Mouse (Mus musculus): ENCODE measurements around the gene Txndc11. TPM values are rescaled to one million over a fixed set of nuclear protein-coding genes. Genes with fewer than 3 reads are reported as not detected.

Txndc11 gene
- polyA plus RNA-seq, 2 experiments = 8.9 to 13.4 TPM

GRCm38 (mm10) chr16:11078216-11078869 lies 56.1 kb downstream of the Txndc11 start:
- no peaks in the 10 kb centered on the region for H3K9me3 ChIP-seq (ENCODE audit: control insufficient read depth, low read length)
- H3K9ac ChIP-seq (replicated peaks) = no peak overlapping the region
- no peak overlapping the region for H3K4me2 ChIP-seq (ENCODE audit: low read depth)
- TF ChIP-seq EP300 (IDR thresholded peaks at IDR 0.05; ENCODE audit: low read depth) (no peak), CTCF (IDR thresholded peaks at IDR 0.05; ENCODE audit: low read depth) (no peak)
- H3K27me3 ChIP-seq (ENCODE audit: control insufficient read depth, insufficient read depth, low read length) = no peaks in the 10 kb centered on the region
- H3K4me3 ChIP-seq (ENCODE audit: insufficient read depth in 1 of 2, low read depth in 2 of 2, low read length in 2 of 2) = no peak overlapping the region
- WGBS (ENCODE audit: insufficient replicate concordance) = 12% methylated on average over 3 of the region's 3 CpGs
- peaks cover 0 to 3% of the 10 kb centered on the region in 2 experiments; a peak in 1 of 4 replicates for H3K4me1 ChIP-seq (replicated peaks; ENCODE audit: control insufficient read depth in 2 of 2, insufficient read depth in 2 of 2, low read length in 1 of 2)
- H3K27ac ChIP-seq = no peak overlapping the region
- H3K36me3 ChIP-seq (replicated peaks; ENCODE audit: control insufficient read depth, insufficient read depth, low read depth) = peaks cover 28% of the 10 kb centered on the region
- ATAC-seq (ENCODE audit: insufficient read depth) = no peak
- no peak for DNase-seq (ENCODE audit: low read depth in 3 of 3, low spot score in 3 of 3)

- WGBS (ENCODE audit: insufficient replicate concordance) = 83% methylated on average over 9 of the region's 9 CpGs
- H3K4me3 ChIP-seq (ENCODE audit: insufficient read depth in 1 of 2, low read depth in 2 of 2, low read length in 2 of 2) = no peak overlapping the region
- H3K27ac ChIP-seq = no peak overlapping the region
- no peak for ATAC-seq (ENCODE audit: insufficient read depth)
- no peak overlapping the region for H3K4me2 ChIP-seq (ENCODE audit: low read depth)
- H3K4me1 ChIP-seq (replicated peaks; ENCODE audit: control insufficient read depth in 2 of 2, insufficient read depth in 2 of 2, low read length in 1 of 2) = peaks cover 0 to 3% of the 10 kb centered on the region in 2 experiments; a peak in 1 of 4 replicates
- no peak for DNase-seq (ENCODE audit: low read depth in 3 of 3, low spot score in 3 of 3)
- no peaks in the 10 kb centered on the region for H3K9me3 ChIP-seq (ENCODE audit: control insufficient read depth, low read length)
- peaks cover 25% of the 10 kb centered on the region for H3K36me3 ChIP-seq (replicated peaks; ENCODE audit: control insufficient read depth, insufficient read depth, low read depth)
- H3K9ac ChIP-seq (replicated peaks) = no peak overlapping the region
- no peak for TF ChIP-seq EP300 (IDR thresholded peaks at IDR 0.05; ENCODE audit: low read depth)
- no peak for TF ChIP-seq CTCF (IDR thresholded peaks at IDR 0.05; ENCODE audit: low read depth)
- no peaks in the 10 kb centered on the region for H3K27me3 ChIP-seq (ENCODE audit: control insufficient read depth, insufficient read depth, low read length)
Observed at GRCm38 (mm10) chr16:11077601-11078201, 56.7 kb downstream of the Txndc11 start.

DNA sequence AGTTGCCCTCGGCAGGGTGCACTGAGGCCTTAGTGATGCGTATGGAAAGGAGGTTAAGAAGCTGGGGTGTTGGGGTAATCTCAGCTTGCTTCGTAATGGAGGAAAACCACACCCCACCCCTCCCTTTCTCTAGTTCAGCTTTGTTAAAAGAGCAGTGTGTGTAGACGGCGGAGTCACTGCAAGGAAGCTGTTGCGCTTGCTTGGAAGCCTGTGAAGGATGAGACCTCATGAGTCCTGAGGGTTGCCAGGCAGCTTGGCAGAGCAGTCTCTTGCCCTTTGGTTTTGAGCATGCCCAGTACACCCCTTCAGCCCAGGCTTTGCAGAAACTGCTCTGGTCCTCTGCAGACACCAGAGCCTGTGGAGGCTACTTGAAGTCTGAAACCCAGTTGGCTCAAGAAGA lies 61.4 kb downstream of the Txndc11 start:
- H3K27ac ChIP-seq = no peak overlapping the region
- WGBS (ENCODE audit: insufficient replicate concordance) = 62% methylated on average over 6 of the region's 6 CpGs
- H3K4me1 ChIP-seq (replicated peaks; ENCODE audit: control insufficient read depth in 2 of 2, insufficient read depth in 2 of 2, low read length in 1 of 2) = peaks cover 0 to 6% of the 10 kb centered on the region in 2 experiments; a peak in 2 of 4 replicates
- H3K4me2 ChIP-seq (ENCODE audit: low read depth) = no peak overlapping the region
- no peaks in the 10 kb centered on the region for H3K27me3 ChIP-seq (ENCODE audit: control insufficient read depth, insufficient read depth, low read length)
- ATAC-seq (ENCODE audit: insufficient read depth) (no peak), DNase-seq (ENCODE audit: low read depth in 3 of 3, low spot score in 3 of 3) (no peak)
- H3K4me3 ChIP-seq (ENCODE audit: insufficient read depth in 1 of 2, low read depth in 2 of 2, low read length in 2 of 2) = no peak overlapping the region
- H3K9ac ChIP-seq (replicated peaks) = no peak overlapping the region
- peaks cover 15% of the 10 kb centered on the region for H3K36me3 ChIP-seq (replicated peaks; ENCODE audit: control insufficient read depth, insufficient read depth, low read depth)
- no peak for TF ChIP-seq EP300 (IDR thresholded peaks at IDR 0.05; ENCODE audit: low read depth)
- TF ChIP-seq CTCF (IDR thresholded peaks at IDR 0.05; ENCODE audit: low read depth) = no peak
- no peaks in the 10 kb centered on the region for H3K9me3 ChIP-seq (ENCODE audit: control insufficient read depth, low read length)

- Histone ChIP-seq H3K9ac (replicated peaks) (no peak overlapping the region), H3K4me2 (ENCODE audit: low read depth) (no peak overlapping the region), H3K4me3 (ENCODE audit: insufficient read depth in 1 of 2, low read depth in 2 of 2, low read length in 2 of 2) (no peak overlapping the region), H3K27ac (no peak overlapping the region), H3K4me1 (replicated peaks; ENCODE audit: control insufficient read depth in 2 of 2, insufficient read depth in 2 of 2, low read length in 1 of 2) (peaks cover 0 to 6% of the 10 kb centered on the region in 2 experiments; a peak in 2 of 4 replicates), H3K27me3 (ENCODE audit: control insufficient read depth, insufficient read depth, low read length) (peaks cover 4% of the 10 kb centered on the region), H3K9me3 (ENCODE audit: control insufficient read depth, low read length) (no peaks in the 10 kb centered on the region), H3K36me3 (replicated peaks; ENCODE audit: control insufficient read depth, insufficient read depth, low read depth) (peaks cover 12% of the 10 kb centered on the region)
- TF ChIP-seq EP300 (IDR thresholded peaks at IDR 0.05; ENCODE audit: low read depth) (no peak), CTCF (IDR thresholded peaks at IDR 0.05; ENCODE audit: low read depth) (no peak)
- DNase-seq (ENCODE audit: low read depth in 3 of 3, low spot score in 3 of 3) (no peak), ATAC-seq (ENCODE audit: insufficient read depth) (no peak)
- 73% methylated on average over 8 of the region's 8 CpGs for WGBS (ENCODE audit: insufficient replicate concordance)
Observed at GRCm38 (mm10) chr16:11072454-11072853, 62.0 kb downstream of the Txndc11 start.

- peaks cover 0 to 6% of the 10 kb centered on the region in 2 experiments; a peak in 2 of 4 replicates for H3K4me1 ChIP-seq (replicated peaks; ENCODE audit: control insufficient read depth in 2 of 2, insufficient read depth in 2 of 2, low read length in 1 of 2)
- no peak for ATAC-seq (ENCODE audit: insufficient read depth)
- DNase-seq (ENCODE audit: low read depth in 3 of 3, low spot score in 3 of 3) = no peak
- no peaks in the 10 kb centered on the region for H3K9me3 ChIP-seq (ENCODE audit: control insufficient read depth, low read length)
- 75% methylated on average over 4 of the region's 4 CpGs for WGBS (ENCODE audit: insufficient replicate concordance)
- H3K27me3 ChIP-seq (ENCODE audit: control insufficient read depth, insufficient read depth, low read length) = peaks cover 10% of the 10 kb centered on the region
- H3K27ac ChIP-seq = no peak overlapping the region
- TF ChIP-seq CTCF (IDR thresholded peaks at IDR 0.05; ENCODE audit: low read depth) = no peak
- TF ChIP-seq EP300 (IDR thresholded peaks at IDR 0.05; ENCODE audit: low read depth) = no peak
- H3K4me2 ChIP-seq (ENCODE audit: low read depth) = no peak overlapping the region
- peaks cover 12% of the 10 kb centered on the region for H3K36me3 ChIP-seq (replicated peaks; ENCODE audit: control insufficient read depth, insufficient read depth, low read depth)
- H3K9ac ChIP-seq (replicated peaks) = no peak overlapping the region
- no peak overlapping the region for H3K4me3 ChIP-seq (ENCODE audit: insufficient read depth in 1 of 2, low read depth in 2 of 2, low read length in 2 of 2)
Observed at GRCm38 (mm10) chr16:11071887-11072286, 62.6 kb downstream of the Txndc11 start.

Measured in liver, embryonic 14.5 days (tissue).